Mouse (Mus musculus) thymus, adult 2 months (tissue): ENCODE measurements around the gene Gm20721.

Source experiments
- CTCF ChIP-seq: fragments of 200-500 bp; IDR thresholded peaks from 2 replicates; pipeline ENCODE4 v1.5.1; 2012; ENCODE audit warnings: mild to moderate bottlenecking, control low read depth, low read length, moderate library complexity, borderline replicate concordance; ENCODE audit not compliant: control insufficient read depth, poor library complexity, insufficient read depth; ENCODE audit errors: extremely low read depth
- POLR2A ChIP-seq: fragments of 200-500 bp; IDR thresholded peaks from 2 replicates; pipeline ENCODE4 v1.6.1; 2012; ENCODE audit warnings: mild to moderate bottlenecking, low read length, control low read depth, moderate library complexity; ENCODE audit not compliant: control insufficient read depth, poor library complexity, insufficient read depth; ENCODE audit errors: extremely low read depth

GRCm38 (mm10) chr2:174284807-174285457 lies 61.6 kb downstream of the Gm20721 start:
- TF ChIP-seq CTCF (no peak), POLR2A (no peak)
